Mouse (Mus musculus): ENCODE data around the gene Agap1. TPM values are rescaled to one million over a fixed set of nuclear protein-coding genes. Genes with fewer than 3 reads are reported as not detected.

Agap1 gene
- polyA plus RNA-seq, 1 experiment from 2014 or later = 10.7 TPM

DNA sequence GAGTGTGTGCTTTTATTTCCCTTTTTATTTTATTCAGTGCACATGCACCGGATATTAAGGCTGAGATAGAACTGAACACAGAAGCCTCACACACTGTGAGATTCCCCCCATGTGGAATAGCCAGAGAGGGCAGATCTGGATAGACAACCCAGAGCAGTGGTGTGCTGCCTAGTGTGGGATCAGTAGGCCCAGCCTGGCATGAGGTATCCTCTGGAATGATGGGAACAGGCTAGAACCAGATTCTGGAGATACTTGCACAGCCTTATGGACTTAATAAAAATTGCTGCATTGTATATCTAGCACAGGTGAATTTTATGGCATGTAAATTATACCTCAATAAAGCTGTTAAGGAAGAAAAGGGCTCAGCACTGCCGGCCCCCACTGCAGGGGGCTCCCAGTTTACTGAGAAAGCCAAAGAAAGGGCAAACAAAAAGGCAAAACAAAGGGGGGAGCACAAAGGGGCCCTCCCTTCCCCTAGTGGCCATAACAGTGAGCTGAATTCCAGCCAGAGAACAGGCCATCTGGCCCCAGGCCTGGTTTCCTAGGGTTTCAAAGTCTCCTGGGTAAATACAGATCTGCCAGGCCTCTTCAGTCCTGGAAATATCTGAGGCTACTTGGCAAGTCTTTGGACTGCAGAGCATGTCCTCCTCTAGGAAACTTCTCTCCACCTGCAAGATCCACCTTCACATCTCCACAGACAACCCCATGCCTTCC lies 405.6 kb downstream of the Agap1 start:
- H3K4me2 ChIP-seq = no peak overlapping the region
- peaks cover 30% of the 10 kb centered on the region for H3K4me1 ChIP-seq
- H3K36me3 ChIP-seq = no peaks in the 10 kb centered on the region
- 30% methylated on average over 2 of the region's 2 CpGs for WGBS
- peak overlapping the region; percentile 19; the same call in 1 of the 2 replicates for H3K27ac ChIP-seq
- peak; percentile 41; the same call in 1 of the 2 replicates for ATAC-seq (ENCODE audit: insufficient number of reproducible peaks, low FRiP score, low TSS enrichment, low read depth)
- H3K9ac ChIP-seq = no peak overlapping the region
- H3K9me3 ChIP-seq = no peaks in the 10 kb centered on the region
- H3K27me3 ChIP-seq = no peaks in the 10 kb centered on the region
- H3K4me3 ChIP-seq = no peak overlapping the region

GRCm38 (mm10) chr1:89865787-89866186 lies 411.2 kb downstream of the Agap1 start:
- H3K4me2 ChIP-seq = no peak overlapping the region
- WGBS = 36% methylated on average over 6 of the region's 6 CpGs
- H3K4me3 ChIP-seq = no peak overlapping the region
- H3K9ac ChIP-seq = no peak overlapping the region
- H3K36me3 ChIP-seq = no peaks in the 10 kb centered on the region
- H3K27ac ChIP-seq = no peak overlapping the region
- no peaks in the 10 kb centered on the region for H3K27me3 ChIP-seq
- peaks cover 27% of the 10 kb centered on the region for H3K4me1 ChIP-seq
- no peak for ATAC-seq (ENCODE audit: insufficient number of reproducible peaks, low FRiP score, low TSS enrichment, low read depth)
- no peaks in the 10 kb centered on the region for H3K9me3 ChIP-seq

GRCm38 (mm10) chr1:89867847-89868246 lies 413.2 kb downstream of the Agap1 start:
- no peaks in the 10 kb centered on the region for H3K27me3 ChIP-seq
- no peak overlapping the region for H3K4me2 ChIP-seq
- peaks cover 21% of the 10 kb centered on the region; the same call in 1 of the 2 replicates for H3K4me1 ChIP-seq
- no peak overlapping the region for H3K9ac ChIP-seq
- H3K36me3 ChIP-seq = no peaks in the 10 kb centered on the region
- no peak for ATAC-seq (ENCODE audit: insufficient number of reproducible peaks, low FRiP score, low TSS enrichment, low read depth)
- WGBS = 47% methylated on average over 4 of the region's 4 CpGs
- H3K9me3 ChIP-seq = no peaks in the 10 kb centered on the region
- H3K4me3 ChIP-seq = no peak overlapping the region
- H3K27ac ChIP-seq = no peak overlapping the region

- WGBS = 36% methylated on average over 12 of the region's 12 CpGs
- Histone ChIP-seq H3K4me1 (peaks cover 17% of the 10 kb centered on the region; the same call in 1 of the 2 replicates), H3K9me3 (no peaks in the 10 kb centered on the region), H3K4me3 (no peak overlapping the region), H3K4me2 (no peak overlapping the region), H3K27ac (no peak overlapping the region), H3K9ac (no peak overlapping the region), H3K27me3 (no peaks in the 10 kb centered on the region), H3K36me3 (no peaks in the 10 kb centered on the region)
- no peak for ATAC-seq (ENCODE audit: insufficient number of reproducible peaks, low FRiP score, low TSS enrichment, low read depth)
Measured at GRCm38 (mm10) chr1:89870134-89870905, 415.7 kb downstream of the Agap1 start.

GRCm38 (mm10) chr1:89870906-89871211 lies 416.3 kb downstream of the Agap1 start:
- WGBS = 53% methylated on average over 6 of the region's 6 CpGs
- no peaks in the 10 kb centered on the region for H3K9me3 ChIP-seq
- H3K4me3 ChIP-seq = no peak overlapping the region
- peaks cover 12% of the 10 kb centered on the region; the same call in 1 of the 2 replicates for H3K4me1 ChIP-seq
- H3K36me3 ChIP-seq = no peaks in the 10 kb centered on the region
- H3K27ac ChIP-seq = no peak overlapping the region
- no peaks in the 10 kb centered on the region for H3K27me3 ChIP-seq
- no peak for ATAC-seq (ENCODE audit: insufficient number of reproducible peaks, low FRiP score, low TSS enrichment, low read depth)
- H3K9ac ChIP-seq = no peak overlapping the region
- no peak overlapping the region for H3K4me2 ChIP-seq

- Histone ChIP-seq H3K9ac (no peak overlapping the region), H3K9me3 (no peaks in the 10 kb centered on the region), H3K4me1 (no peaks in the 10 kb centered on the region), H3K27ac (no peak overlapping the region), H3K36me3 (peaks cover 6% of the 10 kb centered on the region; the same call in 1 of the 2 replicates), H3K4me3 (no peak overlapping the region), H3K4me2 (no peak overlapping the region), H3K27me3 (no peaks in the 10 kb centered on the region)
- ATAC-seq (ENCODE audit: insufficient number of reproducible peaks, low FRiP score, low TSS enrichment, low read depth) = no peak
- WGBS = 33% methylated on average over 5 of the region's 5 CpGs
Measured at GRCm38 (mm10) chr1:89876346-89877072, 421.9 kb downstream of the Agap1 start.

DNA sequence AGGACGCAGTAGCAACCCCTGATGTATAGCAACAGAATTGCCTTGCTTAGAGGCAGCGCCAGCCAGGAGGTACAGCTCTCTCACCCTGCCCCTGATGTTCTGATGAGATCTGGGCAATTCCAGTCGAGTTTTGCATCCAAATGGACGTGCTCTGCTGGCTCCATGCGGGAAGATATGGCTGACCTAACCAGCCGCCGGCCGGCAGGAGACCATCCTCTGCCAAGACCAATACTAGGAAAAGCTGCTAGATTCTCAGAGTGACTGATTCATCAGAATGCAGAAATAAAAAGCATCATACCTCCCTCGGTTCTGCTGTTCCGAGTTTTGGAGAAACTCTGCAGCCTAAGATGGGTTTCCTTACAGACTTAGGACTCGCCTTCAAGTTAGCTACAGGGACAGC lies 423.9 kb downstream of the Agap1 start:
- H3K27ac ChIP-seq = no peak overlapping the region
- H3K9me3 ChIP-seq = no peaks in the 10 kb centered on the region
- peaks cover 6% of the 10 kb centered on the region; the same call in 1 of the 2 replicates for H3K36me3 ChIP-seq
- ATAC-seq (ENCODE audit: insufficient number of reproducible peaks, low FRiP score, low TSS enrichment, low read depth) = no peak
- H3K4me2 ChIP-seq = no peak overlapping the region
- H3K9ac ChIP-seq = no peak overlapping the region
- no peaks in the 10 kb centered on the region for H3K4me1 ChIP-seq
- WGBS = 83% methylated on average over 11 of the region's 11 CpGs
- H3K4me3 ChIP-seq = no peak overlapping the region
- no peaks in the 10 kb centered on the region for H3K27me3 ChIP-seq

DNA sequence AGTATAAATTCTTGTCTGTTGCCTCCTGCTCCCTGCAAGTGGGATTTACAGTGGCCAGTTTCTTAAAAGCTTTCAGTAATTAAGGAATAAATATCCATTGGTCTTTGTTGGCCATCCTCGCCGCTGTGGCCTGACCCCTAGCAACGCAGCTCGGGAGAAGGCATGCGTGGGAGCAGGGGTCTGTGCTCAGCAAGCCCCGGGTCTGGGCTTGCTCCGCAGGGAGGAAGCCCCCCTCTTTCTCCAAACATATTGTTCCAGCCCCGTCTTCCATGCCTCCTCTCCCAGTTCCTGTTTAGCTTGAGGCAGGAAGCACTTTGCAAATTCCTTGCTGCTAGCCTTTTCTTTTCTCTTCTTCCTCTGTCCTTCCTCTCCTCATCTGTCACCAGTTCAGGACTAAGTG lies 425.6 kb downstream of the Agap1 start:
- Histone ChIP-seq H3K27me3 (no peaks in the 10 kb centered on the region), H3K36me3 (peaks cover 6% of the 10 kb centered on the region; the same call in 1 of the 2 replicates), H3K4me3 (no peak overlapping the region), H3K4me2 (no peak overlapping the region), H3K4me1 (peaks cover 11% of the 10 kb centered on the region), H3K9ac (no peak overlapping the region), H3K27ac (no peak overlapping the region), H3K9me3 (no peaks in the 10 kb centered on the region)
- WGBS = 62% methylated on average over 8 of the region's 8 CpGs
- no peak for ATAC-seq (ENCODE audit: insufficient number of reproducible peaks, low FRiP score, low TSS enrichment, low read depth)

- no peaks in the 10 kb centered on the region for H3K9me3 ChIP-seq
- H3K4me2 ChIP-seq = no peak overlapping the region
- no peak overlapping the region for H3K27ac ChIP-seq
- ATAC-seq (ENCODE audit: insufficient number of reproducible peaks, low FRiP score, low TSS enrichment, low read depth) = no peak
- no peak overlapping the region for H3K4me3 ChIP-seq
- peaks cover 6% of the 10 kb centered on the region; the same call in 1 of the 2 replicates for H3K36me3 ChIP-seq
- WGBS = 83% methylated on average over 10 of the region's 10 CpGs
- peaks cover 17% of the 10 kb centered on the region for H3K4me1 ChIP-seq
- no peak overlapping the region for H3K9ac ChIP-seq
- H3K27me3 ChIP-seq = no peaks in the 10 kb centered on the region
Measured at GRCm38 (mm10) chr1:89880834-89881233, 426.2 kb downstream of the Agap1 start.

GRCm38 (mm10) chr1:89884335-89884734 lies 429.7 kb downstream of the Agap1 start:
- Histone ChIP-seq H3K9me3 (no peaks in the 10 kb centered on the region), H3K9ac (no peak overlapping the region), H3K4me1 (peaks cover 28% of the 10 kb centered on the region), H3K4me3 (no peak overlapping the region), H3K27me3 (no peaks in the 10 kb centered on the region), H3K4me2 (no peak overlapping the region), H3K27ac (no peak overlapping the region), H3K36me3 (peaks cover 24% of the 10 kb centered on the region)
- 91% methylated on average over 8 of the region's 8 CpGs for WGBS
- no peak for ATAC-seq (ENCODE audit: insufficient number of reproducible peaks, low FRiP score, low TSS enrichment, low read depth)

DNA sequence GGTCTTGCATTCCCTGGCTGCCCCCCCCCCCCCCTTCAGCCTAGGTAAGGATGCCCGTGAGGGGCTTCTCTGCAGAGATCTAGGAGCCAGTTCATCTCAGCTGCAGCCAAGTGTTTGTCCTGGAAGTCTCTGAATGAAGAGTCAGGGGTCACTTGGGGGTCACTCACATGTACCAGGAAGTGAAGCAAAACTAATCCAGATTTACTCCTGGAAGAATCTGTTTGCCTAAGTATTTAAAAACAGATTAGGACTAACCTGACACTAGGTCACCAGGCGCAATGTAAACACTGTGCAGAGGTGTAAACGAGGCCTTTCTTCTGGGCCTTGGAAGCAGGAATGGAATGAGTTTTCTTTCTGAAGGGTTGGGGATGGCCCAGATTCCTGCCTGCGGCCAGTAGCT lies 431.1 kb downstream of the Agap1 start:
- Histone ChIP-seq H3K27ac (no peak overlapping the region), H3K4me2 (no peak overlapping the region)
- ATAC-seq (ENCODE audit: insufficient number of reproducible peaks, low FRiP score, low TSS enrichment, low read depth) = no peak

GRCm38 (mm10) chr1:89891400-89891799 lies 436.8 kb downstream of the Agap1 start:
- no peak for ATAC-seq (ENCODE audit: insufficient number of reproducible peaks, low FRiP score, low TSS enrichment, low read depth)
- H3K27me3 ChIP-seq = no peaks in the 10 kb centered on the region
- H3K9ac ChIP-seq = no peak overlapping the region
- no peaks in the 10 kb centered on the region for H3K9me3 ChIP-seq
- no peak overlapping the region for H3K4me3 ChIP-seq
- H3K36me3 ChIP-seq = peaks cover 42% of the 10 kb centered on the region
- H3K4me1 ChIP-seq = peaks cover 8% of the 10 kb centered on the region
- no peak overlapping the region for H3K4me2 ChIP-seq
- WGBS = 82% methylated on average over 6 of the region's 6 CpGs
- no peak overlapping the region for H3K27ac ChIP-seq

More for the DNA sequence above, 431.1 kb downstream of the Agap1 start:
- no peaks in the 10 kb centered on the region for H3K9me3 ChIP-seq
- WGBS = 34% methylated on average over 4 of the region's 4 CpGs
- H3K27me3 ChIP-seq = no peaks in the 10 kb centered on the region
- H3K4me3 ChIP-seq = no peak overlapping the region
- peaks cover 35% of the 10 kb centered on the region for H3K36me3 ChIP-seq
- peaks cover 28% of the 10 kb centered on the region for H3K4me1 ChIP-seq
- H3K9ac ChIP-seq = no peak overlapping the region

Data from limb, embryonic 15.5 days (tissue).